Comparison of ENCODE assay signal across 25 mouse cellular contexts in genomic region chr19:45738521-45738920, GRCm38 (mm10). TPM values are rescaled to one million over a fixed set of nuclear protein-coding genes. Genes with fewer than 3 reads are reported as not detected.
A peak's percentile ranks its signal among the peaks of the same experiment; 100 is the strongest.
DNase-seq lines count a peak whose midpoint lies in the region; ATAC-seq lines count a peak whose summit lies in the region.
"Had no signal": no experiment of that assay in that cellular context is flagged by ENCODE, and none has a peak within 500 bp of the region (broad histone marks: within the 10 kb centered on the region; RNA-seq: fewer than 3 reads in every experiment).

No protein-coding gene starts in this region.

- peaks cover 84% of the 10 kb centered on the region for H3K4me1 ChIP-seq in forebrain, embryonic 10.5 days
- peaks cover 30% of the 10 kb centered on the region for H3K4me1 ChIP-seq in forebrain, embryonic 15.5 days
- peaks cover 83% of the 10 kb centered on the region for H3K4me1 ChIP-seq in midbrain, embryonic 10.5 days
- peaks cover 40% of the 10 kb centered on the region for H3K4me1 ChIP-seq in midbrain, embryonic 15.5 days
- H3K4me1 ChIP-seq in embryonic facial prominence, embryonic 10.5 days: peaks cover 79% of the 10 kb centered on the region

- 34% methylated on average over 5 of the region's 5 CpGs for WGBS in forebrain, embryonic 10.5 days
- 50% methylated on average over 5 of the region's 5 CpGs for WGBS in forebrain, embryonic 15.5 days
- 53% methylated on average over 5 of the region's 5 CpGs for WGBS in midbrain, embryonic 10.5 days
- WGBS in midbrain, embryonic 15.5 days: 53% methylated on average over 5 of the region's 5 CpGs
- 41% methylated on average over 5 of the region's 5 CpGs for WGBS in embryonic facial prominence, embryonic 10.5 days

- no peak overlapping the region for H3K4me2 ChIP-seq in forebrain, embryonic 15.5 days (replicated peaks)
- no peak overlapping the region for H3K4me2 ChIP-seq in midbrain, embryonic 15.5 days
- H3K4me2 ChIP-seq: embryonic facial prominence, embryonic 12.5 days; forebrain, embryonic 12.5 days had no signal

- no peak for ATAC-seq in forebrain, embryonic 15.5 days (replicated peaks)
- ATAC-seq in midbrain, embryonic 15.5 days (replicated peaks): no peak
- ATAC-seq: activated CD4-positive, CD25-positive, alpha-beta regulatory T cell, adult 4 months; CD4-positive, CD25-positive, alpha-beta regulatory T cell, adult 4 months; forebrain, embryonic 14.5 days; forebrain, postnatal 0 days; Patski had no signal

- no peaks in the 10 kb centered on the region for H3K36me3 ChIP-seq in forebrain, embryonic 10.5 days (replicated peaks)
- no peaks in the 10 kb centered on the region for H3K36me3 ChIP-seq in forebrain, embryonic 15.5 days
- no peaks in the 10 kb centered on the region for H3K36me3 ChIP-seq in midbrain, embryonic 10.5 days
- H3K36me3 ChIP-seq in midbrain, embryonic 15.5 days (replicated peaks): no peaks in the 10 kb centered on the region
- H3K36me3 ChIP-seq in embryonic facial prominence, embryonic 10.5 days (replicated peaks): no peaks in the 10 kb centered on the region
- H3K36me3 ChIP-seq: embryonic facial prominence, embryonic 12.5 days; forebrain, embryonic 12.5 days; G1E had no signal

- no peak overlapping the region for H3K27ac ChIP-seq in forebrain, embryonic 10.5 days
- H3K27ac ChIP-seq in forebrain, embryonic 15.5 days (replicated peaks): no peak overlapping the region
- H3K27ac ChIP-seq in midbrain, embryonic 10.5 days (replicated peaks): no peak overlapping the region
- no peak overlapping the region for H3K27ac ChIP-seq in midbrain, embryonic 15.5 days
- no peak overlapping the region for H3K27ac ChIP-seq in embryonic facial prominence, embryonic 10.5 days (replicated peaks)
- H3K27ac ChIP-seq: embryonic facial prominence, embryonic 12.5 days; forebrain, embryonic 12.5 days had no signal

- no peak overlapping the region for H3K9ac ChIP-seq in forebrain, embryonic 15.5 days (replicated peaks)
- H3K9ac ChIP-seq in midbrain, embryonic 15.5 days: no peak overlapping the region
- H3K9ac ChIP-seq: embryonic facial prominence, embryonic 12.5 days; forebrain, embryonic 12.5 days; forebrain, postnatal 0 days had no signal

- DNase-seq in forebrain, embryonic 10.5 days (ENCODE audit: extremely low spot score, low spot score): no peak
- DNase-seq in midbrain, embryonic 10.5 days (ENCODE audit: low spot score): no peak
- peak; percentile 34 for DNase-seq in embryonic facial prominence, embryonic 10.5 days (ENCODE audit: low spot score)
- DNase-seq: adrenal gland, adult 8-10 months; adrenal gland, postnatal 14 days; adrenal gland, postnatal 36 days; B cell, adult 2 months; cerebellum, adult 11 months; cerebellum, adult 18-20 months; cerebellum, adult 8-10 months; cerebellum, adult 9-11 months; cerebellum, postnatal 14 days; cerebellum, postnatal 36 days; embryo, embryonic 11 days; forebrain, postnatal 0 days had no signal

- peaks cover 100% of the 10 kb centered on the region for H3K27me3 ChIP-seq in forebrain, embryonic 10.5 days (ENCODE audit: poor library complexity, severe bottlenecking)
- H3K27me3 ChIP-seq in forebrain, embryonic 15.5 days: peaks cover 92% of the 10 kb centered on the region
- H3K27me3 ChIP-seq in midbrain, embryonic 10.5 days (ENCODE audit: low read depth, poor library complexity, severe bottlenecking): peaks cover 100% of the 10 kb centered on the region
- peaks cover 94% of the 10 kb centered on the region for H3K27me3 ChIP-seq in midbrain, embryonic 15.5 days (replicated peaks)
- peaks cover 100% of the 10 kb centered on the region for H3K27me3 ChIP-seq in embryonic facial prominence, embryonic 10.5 days (replicated peaks; ENCODE audit: low read depth, poor library complexity, severe bottlenecking)

- peak overlapping the region; percentile 7; the same call in 1 of the 2 replicates for H3K4me3 ChIP-seq in forebrain, embryonic 10.5 days
- no peak overlapping the region for H3K4me3 ChIP-seq in forebrain, embryonic 15.5 days
- H3K4me3 ChIP-seq in midbrain, embryonic 10.5 days: 0 out of 2 replicates have a peak overlapping the region, but pooled peaks have one; percentile 7
- no peak overlapping the region for H3K4me3 ChIP-seq in midbrain, embryonic 15.5 days
- H3K4me3 ChIP-seq in embryonic facial prominence, embryonic 10.5 days: peak overlapping the region; percentile 62; the same call in 1 of the 2 replicates
- H3K4me3 ChIP-seq: embryonic facial prominence, embryonic 12.5 days; forebrain, embryonic 12.5 days had no signal

- no peaks in the 10 kb centered on the region; the same call in 1 of the 2 replicates for H3K9me3 ChIP-seq in forebrain, embryonic 10.5 days
- no peaks in the 10 kb centered on the region for H3K9me3 ChIP-seq in forebrain, embryonic 15.5 days
- H3K9me3 ChIP-seq in midbrain, embryonic 10.5 days (replicated peaks): no peaks in the 10 kb centered on the region
- no peaks in the 10 kb centered on the region for H3K9me3 ChIP-seq in midbrain, embryonic 15.5 days
- H3K9me3 ChIP-seq in embryonic facial prominence, embryonic 10.5 days: no peaks in the 10 kb centered on the region
- H3K9me3 ChIP-seq: embryonic facial prominence, embryonic 12.5 days; forebrain, embryonic 12.5 days had no signal

RNA-seq across cellular contexts. Expression of gene Fgf8, which starts 4.2 kb away (rescaled TPM):
- polyA plus RNA-seq in forebrain, embryonic 10.5 days (2016; fragmentation: Nextera tagmentation; extraction: Ambion mirVana): 30.6 and 35.3 TPM in 2 replicates
- 0.23 and 0.90 TPM in 2 replicates for polyA plus RNA-seq in forebrain, embryonic 15.5 days (2015; fragmentation: Nextera tagmentation; extraction: Ambion mirVana)
- polyA plus RNA-seq in midbrain, embryonic 10.5 days (2016; fragmentation: Nextera tagmentation; extraction: Ambion mirVana): 25.5 and 28.8 TPM in 2 replicates
- polyA plus RNA-seq in midbrain, embryonic 15.5 days (2015; fragmentation: Nextera tagmentation; extraction: Ambion mirVana): 0.91 and 1.2 TPM in 2 replicates
- polyA plus RNA-seq in embryonic facial prominence, embryonic 10.5 days (2016; fragmentation: Nextera tagmentation; extraction: Ambion mirVana): 36.9 and 43.2 TPM in 2 replicates
- polyA plus RNA-seq: activated CD4-positive, CD25-positive, alpha-beta regulatory T cell, adult 4 months; CD4-positive, CD25-positive, alpha-beta regulatory T cell, adult 4 months; embryonic facial prominence, embryonic 14.5 days; G1E had no signal

RNA-seq across cellular contexts. Expression of gene Npm3, which starts 10.9 kb away (rescaled TPM):
- polyA plus RNA-seq in forebrain, embryonic 10.5 days (2016; fragmentation: Nextera tagmentation; extraction: Ambion mirVana): 10.7 and 16.1 TPM in 2 replicates
- polyA plus RNA-seq in forebrain, embryonic 15.5 days (2015; fragmentation: Nextera tagmentation; extraction: Ambion mirVana): 9.5 and 9.7 TPM in 2 replicates
- polyA plus RNA-seq in midbrain, embryonic 10.5 days (2016; fragmentation: Nextera tagmentation; extraction: Ambion mirVana): 7.5 and 9.4 TPM in 2 replicates
- polyA plus RNA-seq in midbrain, embryonic 15.5 days (2015; fragmentation: Nextera tagmentation; extraction: Ambion mirVana): 6.3 and 6.9 TPM in 2 replicates
- polyA plus RNA-seq in embryonic facial prominence, embryonic 10.5 days (2016; fragmentation: Nextera tagmentation; extraction: Ambion mirVana): 12.0 and 12.4 TPM in 2 replicates

RNA-seq across cellular contexts. Expression of gene Mgea5, which starts 45.1 kb away (rescaled TPM):
- polyA plus RNA-seq in forebrain, embryonic 10.5 days (2016; fragmentation: Nextera tagmentation; extraction: Ambion mirVana): 59.2 and 63.9 TPM in 2 replicates
- 93.6 and 94.5 TPM in 2 replicates for polyA plus RNA-seq in forebrain, embryonic 15.5 days (2015; fragmentation: Nextera tagmentation; extraction: Ambion mirVana)
- polyA plus RNA-seq in midbrain, embryonic 10.5 days (2016; fragmentation: Nextera tagmentation; extraction: Ambion mirVana): 60.8 and 67.5 TPM in 2 replicates
- 91.4 TPM in 2 replicates for polyA plus RNA-seq in midbrain, embryonic 15.5 days (2015; fragmentation: Nextera tagmentation; extraction: Ambion mirVana)
- 61.3 and 62.3 TPM in 2 replicates for polyA plus RNA-seq in embryonic facial prominence, embryonic 10.5 days (2016; fragmentation: Nextera tagmentation; extraction: Ambion mirVana)

Comparison
In these comparisons a context has a peak if more than half of its experiments do, and no peak if none do; other contexts are left out.
1. H3K4me3 ChIP-seq: peak in forebrain, embryonic 10.5 days (single experiment), midbrain, embryonic 10.5 days (single experiment) and embryonic facial prominence, embryonic 10.5 days (single experiment); none in forebrain, embryonic 15.5 days (single experiment) and midbrain, embryonic 15.5 days (single experiment).
2. RNA of gene Fgf8, which starts 4.2 kb away (polyA plus RNA-seq): 36.9 to 43.2 TPM in embryonic facial prominence, embryonic 10.5 days, 30.6 to 35.3 TPM in forebrain, embryonic 10.5 days and 25.5 to 28.8 TPM in midbrain, embryonic 10.5 days; 0.91 to 1.2 TPM in midbrain, embryonic 15.5 days and 0.23 to 0.90 TPM in forebrain, embryonic 15.5 days; every median in the first group is over 10 times any median in the second.